Mouse (Mus musculus) kidney, adult 9 months (tissue): ENCODE data around the gene Mogs.

Experiments used
- DNase-seq: peaks from one replicate; pipeline ENCODE4 v3.0.0; 2022

Mogs gene

GRCm38 (mm10) chr6:83124851-83125312 lies 9.6 kb downstream of the Mogs start:
- peak; percentile 95 for DNase-seq

GRCm38 (mm10) chr6:83125331-83125730 lies 10.0 kb downstream of the Mogs start, which contains the start of gene Ino80b:
Gene Ino80b, minus strand, starts transcription at chr6:83125431.
- no peak for DNase-seq

- no peak for DNase-seq
These were observed 12.1 kb downstream of the Mogs start for GRCm38 (mm10) chr6:83127419-83127818.

- peak; percentile 92 for DNase-seq
These were observed 16.3 kb downstream of the Mogs start for GRCm38 (mm10) chr6:83131469-83132034.

GRCm38 (mm10) chr6:83132176-83132919 lies 17.1 kb downstream of the Mogs start:
- DNase-seq = peak; percentile 54

- DNase-seq = peak; percentile 80
These were observed 18.9 kb downstream of the Mogs start for GRCm38 (mm10) chr6:83134226-83134625.

- peak; percentile 86 for DNase-seq
These were observed 19.7 kb downstream of the Mogs start, which contains the start of gene Rtkn for GRCm38 (mm10) chr6:83134951-83135513. Gene Rtkn, plus strand, starts transcription at chr6:83135463.

GRCm38 (mm10) chr6:83135571-83136161 lies 20.4 kb downstream of the Mogs start:
- peak; percentile 78 for DNase-seq

- DNase-seq = no peak
These were observed 21.1 kb downstream of the Mogs start for GRCm38 (mm10) chr6:83136291-83136880.

GRCm38 (mm10) chr6:83136881-83137575 lies 21.7 kb downstream of the Mogs start:
- DNase-seq = peak; percentile 76

GRCm38 (mm10) chr6:83137576-83137950 lies 22.3 kb downstream of the Mogs start:
- DNase-seq = peak; percentile 93

- peak; percentile 43 for DNase-seq
These were observed 22.8 kb downstream of the Mogs start for GRCm38 (mm10) chr6:83138056-83138455.

- no peak for DNase-seq
These were observed 24.7 kb downstream of the Mogs start for GRCm38 (mm10) chr6:83140044-83140443.

- DNase-seq = no peak
These were observed 26.3 kb downstream of the Mogs start for GRCm38 (mm10) chr6:83141636-83142035.

- peak; percentile 36 for DNase-seq
These were observed 27.0 kb downstream of the Mogs start for GRCm38 (mm10) chr6:83142211-83142731.

- no peak for DNase-seq
These were observed 27.6 kb downstream of the Mogs start for GRCm38 (mm10) chr6:83142886-83143285.

GRCm38 (mm10) chr6:83145209-83145608 lies 29.9 kb downstream of the Mogs start:
- no peak for DNase-seq

GRCm38 (mm10) chr6:83145805-83146204 lies 30.5 kb downstream of the Mogs start:
- DNase-seq = no peak

GRCm38 (mm10) chr6:83147280-83147679 lies 32.0 kb downstream of the Mogs start:
- no peak for DNase-seq

GRCm38 (mm10) chr6:83151721-83152120 lies 36.4 kb downstream of the Mogs start:
- DNase-seq = no peak

GRCm38 (mm10) chr6:83153038-83153437 lies 37.7 kb downstream of the Mogs start:
- no peak for DNase-seq

- DNase-seq = no peak
These were observed 38.2 kb downstream of the Mogs start for GRCm38 (mm10) chr6:83153485-83153884.
